Mouse (Mus musculus) adrenal gland, adult (tissue): Measurements from ENCODE around the gene Ranbp1.
"Not testable (repeated sequence)": the region's sequence is repeated elsewhere in the genome, so short reads cannot be mapped to it uniquely, and the experiment has no call there.

ENCODE experiments used
- DNase-seq, 2 experiments: peaks; one replicate each; pipeline ENCODE4 v3.0.0; 2022 to 2023; ENCODE audit warnings: low spot score in 1 of 2; ENCODE audit not compliant: inconsistent age in 2 of 2

Ranbp1 gene

DNA sequence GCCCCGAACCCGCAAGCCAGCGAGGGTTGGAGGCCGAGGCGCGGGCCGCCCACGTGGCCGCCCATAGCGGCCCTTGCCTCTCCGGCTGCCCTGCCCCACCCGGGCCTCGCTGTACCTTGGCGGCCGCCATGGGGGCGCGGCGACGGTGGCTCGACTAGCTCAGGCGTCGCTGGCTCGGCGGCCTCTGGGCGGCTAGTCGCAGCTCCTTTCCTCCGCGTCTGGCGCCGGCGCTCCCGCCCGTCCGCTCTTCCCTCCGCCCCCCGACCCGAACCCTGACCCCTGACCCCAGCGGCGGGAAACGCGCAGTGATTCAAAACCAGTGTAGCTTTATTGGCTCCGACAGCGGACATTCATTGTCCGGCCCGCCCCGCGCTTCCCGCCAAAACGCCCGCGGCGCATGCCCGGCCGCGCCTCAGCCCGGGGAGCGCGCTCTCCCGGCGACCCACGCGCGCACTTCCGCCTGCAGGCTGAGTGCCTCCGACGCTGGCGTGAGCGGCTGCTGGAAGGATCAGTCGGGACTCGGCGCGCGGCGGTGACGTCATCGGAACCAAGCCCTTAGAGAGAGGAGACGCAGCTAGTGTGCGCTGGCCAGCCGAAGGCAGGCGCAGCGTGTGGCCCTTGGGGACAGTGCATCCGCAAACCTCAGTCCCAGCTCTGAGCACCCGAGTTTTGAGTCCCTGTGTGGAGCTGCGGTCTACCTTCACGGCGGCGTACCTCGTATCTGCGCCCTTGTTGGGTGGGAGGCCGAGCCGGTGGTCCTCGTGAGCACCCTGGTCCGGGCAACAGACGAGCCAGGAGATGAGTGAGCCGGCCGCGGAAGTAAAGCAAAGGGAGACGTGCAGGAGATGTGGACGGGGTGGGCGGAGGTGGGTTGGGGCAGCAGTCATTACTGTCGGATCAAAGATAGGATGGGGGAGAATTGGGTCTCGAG lies at the start of gene Ranbp1, which contains the start of gene Trmt2a:
TSS of gene Ranbp1 (minus strand) at position 300 of the 931 bp plus-strand sequence.
TSS of gene Trmt2a (plus strand) at position 247 of the 931 bp plus-strand sequence.
- DNase-seq = peak; percentile 99 to 100

DNA sequence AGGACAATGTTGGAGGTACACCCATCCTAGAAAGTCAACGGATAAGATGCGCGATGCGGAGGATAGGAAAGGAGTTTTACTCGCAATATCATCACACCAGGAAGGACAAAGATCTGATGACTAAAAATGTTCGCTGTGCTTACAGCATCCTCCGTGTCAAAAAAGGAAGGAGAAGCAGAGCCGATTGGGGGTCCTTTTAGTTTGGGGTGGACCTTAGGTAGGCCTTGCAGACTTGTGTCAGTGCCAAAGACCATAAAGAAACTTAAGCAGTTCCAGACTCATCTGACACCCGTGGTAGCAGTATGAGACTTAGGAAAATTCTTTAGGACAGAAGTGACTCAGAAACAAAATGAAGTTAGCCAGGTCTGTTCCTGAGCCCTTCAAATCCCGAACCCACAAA lies 41.1 kb upstream of the Ranbp1 start:
- DNase-seq = not testable (repeated sequence)

DNA sequence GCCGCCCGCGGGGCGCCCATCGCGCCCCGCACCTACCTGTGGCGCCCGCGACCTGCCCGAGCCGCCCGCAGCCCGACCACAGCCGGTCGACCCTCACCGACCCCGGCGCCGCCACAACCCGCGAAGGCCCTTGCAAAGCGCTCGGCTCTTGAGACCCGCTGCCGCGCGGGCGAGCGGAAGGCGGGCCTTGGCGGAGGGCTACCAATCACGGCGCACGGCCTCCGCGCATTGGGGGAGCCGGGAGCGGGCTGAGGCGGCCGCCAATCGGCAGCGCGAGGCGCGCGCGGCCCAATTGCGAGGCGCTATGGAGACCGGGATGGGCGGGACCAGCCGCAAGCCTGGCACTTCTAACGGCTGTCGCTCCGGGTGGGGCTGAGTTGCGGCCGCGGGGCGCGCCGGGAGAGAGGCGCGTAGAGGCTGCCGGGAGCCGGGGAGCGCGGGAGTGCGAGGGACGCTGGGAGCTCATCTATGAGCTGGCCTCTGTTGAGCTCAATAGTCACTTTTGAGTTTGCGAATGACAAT lies 40.6 kb upstream of the Ranbp1 start, which contains the start of gene Dgcr8:
TSS of gene Dgcr8 (minus strand) at position 180 of the 522 bp plus-strand sequence.
- peak; percentile 99 for DNase-seq

DNA sequence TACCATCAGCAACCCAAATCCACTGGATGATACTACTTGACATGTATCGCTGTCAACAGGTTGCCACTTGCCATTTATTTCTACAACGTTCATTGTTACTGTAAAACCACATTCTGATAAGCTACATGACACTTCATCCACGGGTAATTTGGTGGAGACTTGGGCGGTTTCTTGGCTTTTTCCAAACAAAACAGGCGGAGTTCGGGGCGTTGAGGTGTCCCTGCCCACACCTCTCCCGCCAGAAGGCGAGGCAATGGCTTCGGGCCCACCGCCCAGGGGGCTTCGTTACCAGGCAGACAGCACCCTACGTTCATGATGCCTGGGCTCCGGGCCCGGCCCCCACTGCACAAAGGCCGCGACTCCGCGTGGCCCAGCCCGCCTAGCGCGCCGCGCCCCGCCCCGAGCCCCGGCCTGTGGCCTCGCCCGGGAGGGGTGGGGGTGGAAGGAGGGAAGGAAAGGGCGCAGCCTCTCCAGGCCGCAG lies 40.1 kb upstream of the Ranbp1 start:
- DNase-seq = no peak

DNA sequence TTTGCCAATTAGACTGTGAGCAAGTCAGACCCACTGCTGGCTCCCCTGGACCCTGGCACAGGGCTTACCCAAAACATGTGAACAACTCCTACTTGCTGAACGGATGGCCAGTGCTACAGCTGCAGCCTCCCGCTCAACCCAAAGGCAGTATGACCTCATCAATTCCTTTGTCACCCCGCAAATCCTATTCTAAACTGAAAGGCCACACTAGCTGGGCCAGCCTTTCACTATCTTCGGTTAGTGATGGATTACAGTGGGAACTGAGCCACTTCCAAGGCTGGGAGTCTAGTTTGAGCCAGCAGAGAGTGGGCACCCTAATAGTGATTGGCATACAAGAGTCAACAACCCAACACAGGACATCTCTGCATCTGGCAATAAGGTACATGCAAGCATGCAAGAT lies 39.6 kb upstream of the Ranbp1 start:
- peak; percentile 30 to 74 for DNase-seq

DNA sequence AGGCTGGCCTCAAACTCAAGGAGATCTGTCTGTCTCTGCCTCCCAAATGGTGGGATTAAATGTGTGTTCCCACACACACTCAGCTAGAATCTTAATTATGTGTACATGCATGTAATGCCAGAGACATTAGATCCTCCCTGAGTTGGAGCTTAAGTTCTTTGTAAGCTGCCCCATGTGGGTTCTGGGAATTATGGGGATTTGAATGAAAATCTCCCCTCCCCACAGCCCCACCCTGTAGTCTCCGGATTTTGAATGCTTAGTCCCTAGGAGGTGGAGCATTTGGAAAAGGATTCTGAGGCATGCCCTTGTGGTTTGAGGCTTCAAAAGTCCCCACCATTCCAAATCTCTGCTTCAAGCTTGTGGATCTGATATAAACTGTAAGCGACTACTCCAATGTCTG lies 26.6 kb upstream of the Ranbp1 start:
- DNase-seq = no peak

DNA sequence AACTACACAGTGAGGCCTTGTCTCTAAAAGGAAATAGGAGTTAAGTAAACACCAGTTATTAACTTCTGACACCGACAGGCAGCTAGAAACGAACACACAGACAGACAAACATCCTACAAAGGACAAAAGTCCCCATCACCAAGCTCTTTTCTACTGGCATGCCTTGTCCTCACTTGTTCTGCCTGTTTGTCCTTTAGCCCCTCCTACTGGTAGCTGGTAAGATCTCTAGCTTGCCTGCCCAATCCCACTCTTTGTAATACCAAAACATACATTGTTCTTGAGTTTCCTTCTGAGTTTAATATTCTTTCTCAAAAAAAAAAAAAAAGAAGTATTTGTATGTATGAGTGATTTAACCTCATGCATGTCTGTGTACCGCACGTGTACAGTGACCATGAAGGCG lies 19.6 kb upstream of the Ranbp1 start:
- peak in 1 of 2 experiments; percentile 46 for DNase-seq

DNA sequence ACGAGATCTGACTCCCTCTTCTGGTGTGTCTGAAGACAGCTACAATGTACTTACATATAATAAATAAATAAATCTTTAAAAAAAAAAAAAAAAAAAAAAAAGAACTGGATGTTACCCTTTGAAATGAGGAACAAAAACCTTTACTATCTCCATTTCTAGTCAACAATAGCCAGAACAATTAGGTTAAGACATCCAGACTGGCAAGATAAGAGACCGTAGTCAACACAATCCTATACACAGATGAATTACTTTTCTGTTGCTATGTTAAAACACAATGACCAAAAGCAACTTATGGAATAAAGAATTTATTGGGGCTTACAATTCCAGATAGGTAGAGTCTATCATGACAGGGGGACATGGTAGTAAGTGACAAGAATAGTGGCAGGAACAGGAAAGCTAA lies 16.5 kb upstream of the Ranbp1 start:
- DNase-seq = no peak

DNA sequence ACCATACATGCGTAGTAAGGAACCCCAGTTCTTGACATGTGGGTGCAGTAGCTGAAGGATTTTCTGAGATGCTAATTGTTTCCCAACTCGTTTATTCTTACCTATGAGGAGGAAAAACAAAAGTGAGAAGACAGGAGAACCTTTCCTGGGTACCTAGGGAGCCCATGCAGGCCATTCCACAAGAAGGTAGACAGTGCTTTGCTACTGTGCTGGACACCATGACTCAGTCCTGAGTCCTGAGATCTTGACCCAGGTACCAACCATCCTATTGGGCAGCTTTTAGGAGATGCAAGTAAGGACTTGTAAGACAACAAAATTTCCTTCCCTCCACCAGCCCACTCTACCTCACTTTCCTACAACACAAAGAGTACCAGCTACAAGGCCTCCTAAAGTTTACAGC lies 9.7 kb upstream of the Ranbp1 start, which contains the start of gene Gm49776:
TSS of gene Gm49776 (minus strand) at position 101 of the 400 bp plus-strand sequence.
- DNase-seq = no peak

DNA sequence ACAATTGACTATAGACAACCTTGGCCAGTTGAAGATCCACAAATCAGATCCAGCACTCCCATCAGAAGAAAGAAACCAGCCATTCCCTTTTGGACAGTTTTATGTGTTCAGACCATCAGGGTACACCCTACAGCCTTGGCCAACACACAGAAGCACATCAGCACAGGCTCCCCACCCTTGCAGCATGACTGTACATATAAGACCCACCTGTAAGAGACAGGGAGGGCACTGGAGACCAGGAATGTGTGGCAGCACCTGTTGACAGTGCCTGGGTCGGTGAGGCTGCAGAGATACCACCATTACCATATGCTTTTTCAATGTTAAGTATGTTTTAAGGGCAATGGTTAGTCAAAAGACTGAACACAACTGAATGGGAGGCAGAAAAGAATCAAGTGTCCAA lies 5.3 kb upstream of the Ranbp1 start:
- no peak for DNase-seq

DNA sequence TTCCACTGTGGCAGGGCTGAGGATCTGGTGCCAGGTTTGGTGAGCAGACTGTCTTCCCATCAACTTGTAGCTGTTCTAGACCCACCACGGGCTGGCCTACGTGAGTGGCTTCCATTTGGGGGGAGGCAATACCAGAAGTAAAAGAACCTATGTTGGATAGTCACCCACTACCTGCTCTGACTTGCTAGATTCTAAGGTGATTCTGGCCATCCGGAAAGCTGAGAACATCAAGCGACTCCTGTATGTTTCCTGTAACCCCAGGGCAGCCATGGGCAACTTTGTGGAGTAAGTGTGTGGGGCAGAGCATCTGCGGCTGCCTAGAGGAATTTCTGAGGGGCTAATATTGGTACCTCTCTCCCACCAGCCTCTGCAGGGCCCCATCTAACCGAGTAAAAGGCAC lies 4.2 kb upstream of the Ranbp1 start:
- peak in 1 of 2 experiments; percentile 22 for DNase-seq

DNA sequence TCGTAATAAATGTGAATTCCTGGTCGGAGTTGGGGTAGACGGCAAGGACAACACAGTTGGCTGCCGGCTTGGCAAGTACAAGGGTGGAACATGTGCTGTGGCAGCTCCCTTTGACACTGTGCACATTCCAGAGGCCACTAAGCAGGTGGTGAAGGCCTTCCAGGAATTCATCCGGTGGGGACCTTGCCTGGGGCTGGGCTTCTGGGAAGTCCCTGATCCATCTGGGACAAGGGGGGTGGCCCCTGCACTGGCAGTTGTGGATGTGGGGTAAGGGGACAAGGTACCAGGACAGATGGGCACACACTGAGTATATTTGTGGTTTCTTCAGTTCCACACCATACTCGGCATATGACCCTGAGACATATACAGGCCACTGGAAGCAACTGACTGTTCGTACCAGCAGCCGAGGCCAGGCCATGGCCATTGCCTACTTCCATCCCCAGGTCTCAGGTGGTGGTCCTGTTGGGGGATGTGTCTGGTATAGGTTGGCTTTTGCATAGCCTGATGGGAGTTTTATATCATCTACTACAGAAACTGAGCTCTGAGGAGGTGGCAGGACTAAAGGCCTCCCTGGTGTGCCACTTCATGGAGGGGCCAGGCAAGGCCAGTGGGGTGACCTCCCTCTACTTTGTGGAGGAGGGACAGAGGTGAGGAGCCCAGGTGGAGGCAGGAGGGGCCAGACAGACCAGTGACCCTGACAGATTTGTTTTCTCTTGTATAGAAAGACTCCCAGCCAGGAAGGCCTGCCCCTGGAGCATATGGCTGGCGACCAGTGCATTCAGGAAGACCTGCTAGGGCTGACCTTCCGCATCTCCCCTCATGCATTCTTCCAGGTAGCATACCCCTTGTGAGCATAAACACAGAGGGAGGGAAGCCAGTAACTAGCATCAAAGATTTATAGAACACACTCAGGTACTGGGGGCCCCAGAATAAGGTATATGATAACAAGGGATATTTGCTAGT lies 2.6 kb upstream of the Ranbp1 start:
- DNase-seq = peak in 1 of 2 experiments; percentile 57

DNA sequence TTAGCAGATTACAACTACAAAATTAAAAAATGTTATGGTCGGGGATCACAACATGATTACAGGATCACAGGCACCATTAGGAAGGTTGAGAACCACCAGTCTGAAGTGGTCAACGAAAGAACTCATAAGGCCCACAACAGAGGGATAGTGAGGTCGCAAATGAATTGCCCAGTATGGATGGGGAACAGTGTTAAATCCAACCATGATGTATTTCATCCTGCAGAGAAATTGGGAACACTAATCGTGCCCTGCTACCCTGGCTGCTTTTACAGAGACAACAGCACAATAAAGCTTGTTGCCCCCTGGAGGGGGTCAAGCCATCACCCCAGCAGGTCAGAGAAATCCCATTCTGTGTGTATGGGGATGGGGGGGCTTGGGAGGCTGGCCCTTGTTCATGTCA lies 1.7 kb upstream of the Ranbp1 start:
- DNase-seq = no peak

DNA sequence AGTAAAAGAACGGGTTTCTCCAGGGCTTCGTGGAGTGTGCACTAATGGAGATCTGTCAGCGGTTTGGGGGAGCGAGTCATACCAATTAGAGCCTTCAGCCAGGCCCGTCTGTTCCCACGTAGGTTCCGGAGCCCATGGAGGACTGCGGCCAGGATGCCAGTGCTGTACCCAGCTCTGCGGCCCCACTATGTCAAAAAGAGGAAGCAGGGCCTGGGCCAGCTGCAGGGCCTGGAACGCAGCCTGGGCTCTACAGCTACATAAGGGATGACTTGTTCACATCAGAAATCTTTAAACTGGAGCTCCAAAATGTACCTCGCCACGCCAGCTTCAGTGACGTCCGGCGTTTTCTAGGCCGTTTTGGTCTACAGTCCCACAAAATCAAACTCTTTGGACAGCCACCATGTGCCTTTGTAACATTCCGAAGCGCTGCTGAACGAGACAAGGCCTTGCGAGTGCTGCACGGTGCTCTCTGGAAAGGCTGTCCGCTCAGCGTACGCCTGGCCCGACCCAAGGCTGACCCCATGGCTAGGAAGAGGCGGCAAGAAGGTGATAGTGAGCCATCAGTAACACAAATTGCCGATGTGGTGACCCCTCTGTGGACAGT lies 934 bp upstream of the Ranbp1 start:
- DNase-seq = peak in 1 of 2 experiments; percentile 64

DNA sequence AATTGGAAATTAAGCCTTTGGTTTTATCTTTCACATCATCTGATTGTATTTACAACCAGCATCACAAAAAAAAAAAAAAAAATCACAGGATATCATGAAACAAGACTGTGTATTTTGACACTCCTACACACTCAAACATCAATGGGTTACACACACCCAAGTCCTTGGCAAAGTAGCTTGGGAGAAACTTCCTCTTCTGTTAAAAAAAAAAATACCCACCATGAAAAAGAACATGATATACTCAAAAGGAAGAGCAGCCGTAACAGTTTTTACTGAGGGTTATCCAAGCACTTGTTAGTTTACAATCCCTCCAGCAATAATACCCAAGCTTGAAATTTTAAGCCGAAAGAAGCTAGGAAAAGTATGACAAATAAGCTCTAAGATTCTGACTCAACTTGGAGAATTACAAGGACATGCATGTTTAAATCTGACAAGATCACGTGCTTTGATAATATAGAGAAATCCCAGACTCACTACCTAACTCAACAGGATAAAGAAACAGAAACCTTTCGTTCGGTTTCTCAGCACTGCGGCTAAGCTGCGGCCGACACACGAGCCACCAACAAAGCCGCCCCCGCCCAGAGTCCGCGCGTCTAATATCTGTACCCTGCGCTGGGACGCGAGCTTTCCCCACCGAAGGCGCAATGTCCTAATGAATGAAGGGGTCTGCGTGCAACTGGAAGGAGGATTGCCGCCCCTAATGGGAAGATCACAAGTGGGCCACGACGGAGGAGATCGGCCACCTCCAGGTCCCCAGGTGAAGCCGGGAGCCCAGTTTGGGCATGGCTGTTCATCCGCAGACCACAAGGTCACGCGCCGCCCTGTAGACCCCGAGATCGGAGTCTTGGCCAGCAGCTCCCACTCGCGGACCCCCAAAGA lies 772 bp downstream of the Ranbp1 start:
- no peak for DNase-seq

DNA sequence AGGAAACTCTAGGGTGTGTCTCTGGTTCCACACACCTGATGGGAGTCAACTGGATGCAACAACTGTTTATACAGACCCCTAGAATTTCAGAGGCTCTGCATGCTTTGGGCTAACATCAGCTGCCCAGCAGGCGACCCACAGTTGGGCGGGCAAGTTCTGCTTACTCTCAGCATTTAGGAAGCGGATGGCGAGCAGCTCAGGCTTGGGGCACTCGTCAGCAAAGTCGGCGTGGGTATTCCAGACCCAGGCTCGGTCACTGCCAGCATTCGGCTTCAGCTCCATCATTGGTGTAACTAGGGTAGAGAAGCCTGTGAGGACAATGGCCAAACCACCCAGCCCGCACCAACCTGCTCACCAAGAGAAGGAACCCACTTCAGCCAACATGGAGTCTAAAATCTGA lies 7.0 kb downstream of the Ranbp1 start:
- DNase-seq = peak in 1 of 2 experiments; percentile 5

DNA sequence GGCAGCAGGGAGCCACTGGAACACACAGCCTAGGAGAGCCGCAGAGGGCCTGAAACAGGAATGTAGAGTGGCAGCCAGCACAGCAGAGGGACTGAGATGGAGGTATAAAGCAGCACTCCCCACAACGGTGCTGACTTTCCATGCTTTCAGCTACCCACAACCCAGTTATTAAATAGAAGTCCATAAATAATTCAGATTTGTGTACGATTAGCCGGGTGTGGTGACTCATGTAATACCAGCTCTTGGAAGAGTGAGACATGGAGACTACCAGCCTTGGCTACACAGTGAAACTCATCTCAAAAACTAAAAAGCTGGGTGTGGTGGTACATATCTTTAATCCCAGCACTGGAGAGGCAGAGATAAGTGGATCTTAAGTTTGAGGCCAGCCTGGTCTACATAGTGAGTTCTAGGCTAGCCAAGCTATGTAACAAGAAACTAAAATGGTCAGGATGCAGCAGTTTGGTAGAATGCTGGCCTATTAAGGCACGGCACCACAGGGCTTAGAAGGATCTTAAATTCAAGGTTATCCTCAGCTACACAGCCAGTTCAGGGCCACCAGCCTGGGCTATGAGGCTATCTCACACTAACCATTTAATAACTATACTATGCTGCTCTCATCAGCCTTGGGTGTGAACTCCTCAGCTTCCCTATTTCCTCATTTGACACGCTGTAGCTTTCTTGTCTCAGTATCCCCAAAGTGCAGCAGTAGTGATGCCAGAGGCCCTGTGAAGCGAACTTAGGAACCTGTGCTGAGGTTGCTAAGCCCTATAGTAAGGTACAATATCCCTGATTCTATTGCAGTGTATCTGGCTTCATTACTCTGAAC lies 11.6 kb downstream of the Ranbp1 start:
- DNase-seq = peak in 1 of 2 experiments; percentile 66

DNA sequence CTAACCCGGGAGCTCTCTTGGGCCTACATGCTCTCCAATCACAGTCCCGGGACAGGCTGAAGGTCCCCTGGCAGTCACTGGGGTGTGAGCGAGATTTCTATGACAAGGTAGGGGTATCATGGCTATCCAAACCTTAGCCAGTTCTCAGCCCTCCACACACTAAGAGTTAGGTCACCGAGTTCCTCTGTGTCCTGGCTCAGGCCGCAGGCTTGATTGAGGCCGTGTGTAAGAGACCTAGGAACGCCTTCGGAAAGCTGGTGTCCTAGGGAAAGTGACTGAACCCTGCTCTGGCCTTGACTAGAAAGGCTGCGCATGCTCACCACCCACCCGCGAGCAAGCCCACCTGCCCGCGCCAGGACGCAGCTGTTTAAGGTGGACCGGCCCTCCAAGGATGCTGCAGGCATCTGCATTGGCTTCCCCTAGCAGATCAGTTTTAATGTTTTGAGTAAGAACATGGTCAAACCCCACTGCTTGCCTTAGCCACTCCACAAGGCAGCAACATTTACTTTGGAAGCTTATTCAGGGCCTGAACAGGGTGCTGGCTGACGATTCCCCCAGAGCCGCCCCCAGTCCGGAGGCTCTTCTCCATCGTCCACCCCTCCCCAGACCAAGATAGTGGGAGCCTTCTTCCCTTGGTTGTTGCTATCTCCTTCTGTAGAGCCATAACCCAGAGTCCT lies 13.0 kb downstream of the Ranbp1 start:
- peak; percentile 84 to 93 for DNase-seq
